Mouse (Mus musculus) adrenal gland, postnatal 14 days (tissue): ENCODE results near the gene Nit2. TPM values are rescaled to one million over a fixed set of nuclear protein-coding genes. Genes with fewer than 3 reads are reported as not detected.
"Not testable (repeated sequence)": the region's sequence is repeated elsewhere in the genome, so short reads cannot be mapped to it uniquely, and the experiment has no call there.

Experiments used
- DNase-seq: peaks from one replicate; pipeline ENCODE4 v3.0.0; 2021; ENCODE audit warnings: mixed read lengths
- long read RNA-seq, 2 experiments: library from polyadenylated mRNA; stranded (forward); transcript quantifications; one replicate each; pipeline ENCODE4 v2.0.0; 2021
- total RNA-seq: library from RNA; stranded (reverse); gene quantifications from 2 replicates; pipeline ENCODE4 v1.2.3, GENCODE M21; 2021

The Nit2 gene
- 72.4 and 79.7 TPM in 2 replicates for total RNA-seq
- long read RNA-seq, experiment 1, transcript Nit2-201 (10 exons, 1,286 nt), result major isoform, 79 of 84 reads
- long read RNA-seq, experiment 1, partial matches to known transcripts, result 4 of 84 reads
- long read RNA-seq, experiment 1, other reads (novel, unspliced or antisense), result 1 of 84 reads
- long read RNA-seq, experiment 2, transcript Nit2-201 (10 exons, 1,286 nt), result major isoform, 55 of 63 reads
- long read RNA-seq, experiment 2, partial matches to known transcripts, result 2 of 63 reads
- long read RNA-seq, experiment 2, other reads (novel, unspliced or antisense), result 6 of 63 reads

DNA sequence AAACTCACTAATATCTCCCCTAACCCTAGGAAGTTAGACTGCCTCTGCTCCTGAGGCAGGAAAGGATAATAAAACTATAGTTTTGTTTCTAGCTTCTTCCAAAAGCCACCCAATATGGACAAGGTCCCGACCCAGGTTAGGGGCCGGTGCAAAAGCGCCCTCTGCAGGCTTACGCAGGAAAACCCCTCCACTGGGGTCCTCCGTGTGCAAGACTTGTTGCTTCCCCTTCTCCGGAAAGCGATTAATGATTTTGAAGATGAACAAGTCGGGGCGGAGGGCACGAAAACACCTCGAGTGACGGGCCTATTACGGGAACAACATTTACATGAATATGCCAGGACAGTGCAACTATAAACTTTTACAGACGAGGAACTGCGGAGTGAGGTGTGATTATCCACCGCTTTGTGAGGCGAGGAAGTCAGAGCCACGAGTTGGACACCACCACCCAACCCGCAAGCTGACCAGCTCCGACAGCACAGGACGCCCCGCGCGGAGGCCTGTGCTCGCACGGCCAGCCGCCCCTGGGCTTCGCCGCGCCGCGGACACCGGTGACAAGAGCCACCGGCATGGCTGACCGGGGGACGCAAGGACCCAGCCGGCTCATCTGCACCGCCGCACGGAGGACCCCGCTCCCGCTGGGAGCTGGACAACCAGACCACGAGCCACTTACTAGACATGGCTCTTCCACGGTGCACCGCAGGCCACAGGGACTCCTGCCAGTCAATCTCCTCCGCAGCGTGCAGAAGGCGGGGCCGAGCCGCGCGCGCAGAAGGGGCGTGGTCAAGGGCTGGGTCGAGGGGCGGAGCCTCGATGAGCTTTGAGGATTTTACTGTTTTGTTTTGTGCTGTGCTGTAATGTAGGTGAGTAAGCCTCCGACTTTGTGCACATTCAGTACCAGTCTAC is at the start of gene Nit2:
Gene Nit2, minus strand, starts transcription at position 731 of the 903 bp plus-strand sequence.
- peak; percentile 98 for DNase-seq

GRCm38 (mm10) chr16:57215957-57216356 is 48.8 kb upstream of the Nit2 start:
- DNase-seq, result no peak

DNA sequence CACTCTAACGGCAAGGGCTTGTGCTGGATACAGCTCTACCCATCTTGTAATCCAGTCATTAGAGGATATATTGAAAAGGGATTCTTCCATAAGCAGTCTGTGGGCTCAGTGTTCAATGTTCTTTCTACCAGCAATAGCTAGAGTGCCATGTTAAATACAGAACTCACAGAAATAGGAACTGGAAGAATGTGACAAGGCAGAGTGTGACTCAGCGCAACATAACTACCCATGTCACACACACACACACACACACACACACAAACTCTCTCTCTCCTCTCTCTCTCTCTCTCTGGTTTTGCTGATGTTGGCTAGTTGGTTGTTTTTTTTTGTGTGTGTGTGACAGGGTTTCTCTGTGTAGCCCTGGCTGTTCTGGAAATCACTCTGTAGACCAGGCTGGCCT is 43.9 kb upstream of the Nit2 start:
- DNase-seq, result no peak

GRCm38 (mm10) chr16:57208342-57208741 is 41.2 kb upstream of the Nit2 start:
- DNase-seq, result no peak

- no peak for DNase-seq
Measured at GRCm38 (mm10) chr16:57197281-57197680, 30.1 kb upstream of the Nit2 start.

- DNase-seq, result no peak
Measured at GRCm38 (mm10) chr16:57196590-57196989, 29.4 kb upstream of the Nit2 start.

DNA sequence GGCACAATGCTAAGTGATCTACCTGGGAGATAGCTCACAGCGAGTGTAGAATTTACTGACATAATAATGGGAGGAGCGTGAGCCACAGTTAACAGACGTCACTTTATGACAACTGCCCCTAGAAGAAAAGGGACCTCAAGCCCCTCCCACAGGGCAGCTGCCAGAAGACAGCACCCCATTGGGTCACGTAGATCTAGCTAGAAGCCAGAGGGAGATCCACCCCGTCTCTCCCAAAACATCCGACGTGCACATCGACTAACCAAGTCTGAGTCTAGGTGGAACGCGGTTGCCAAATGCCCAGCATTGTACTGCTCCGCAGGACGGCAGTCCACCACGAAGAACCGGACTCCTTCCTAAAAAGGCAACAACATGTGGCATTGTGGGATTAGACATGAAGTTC is 24.1 kb upstream of the Nit2 start:
- DNase-seq, result no peak

GRCm38 (mm10) chr16:57190390-57190789 is 23.2 kb upstream of the Nit2 start:
- DNase-seq, result no peak

DNA sequence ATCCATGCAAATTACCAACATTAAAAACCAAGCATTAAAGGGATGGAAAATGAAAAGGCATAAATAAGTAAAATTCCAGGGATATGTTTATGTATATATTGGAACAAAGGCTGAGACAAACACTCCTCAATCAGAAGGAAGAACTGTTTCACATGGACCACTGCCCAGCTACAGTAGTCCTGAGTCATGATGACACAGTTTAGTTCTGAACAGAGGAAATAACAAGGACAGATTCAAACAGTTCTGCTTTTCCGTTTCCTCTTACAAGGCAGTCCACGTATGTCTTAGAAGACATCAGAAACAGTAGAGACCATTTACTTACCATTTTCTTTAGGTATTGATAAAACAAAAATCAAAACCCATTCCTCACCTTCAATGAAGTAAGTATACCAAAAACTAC is 22.4 kb upstream of the Nit2 start:
- no peak for DNase-seq

GRCm38 (mm10) chr16:57186618-57187017 is 19.5 kb upstream of the Nit2 start:
- no peak for DNase-seq

- no peak for DNase-seq
Measured at GRCm38 (mm10) chr16:57182037-57182436, 14.9 kb upstream of the Nit2 start.

DNA sequence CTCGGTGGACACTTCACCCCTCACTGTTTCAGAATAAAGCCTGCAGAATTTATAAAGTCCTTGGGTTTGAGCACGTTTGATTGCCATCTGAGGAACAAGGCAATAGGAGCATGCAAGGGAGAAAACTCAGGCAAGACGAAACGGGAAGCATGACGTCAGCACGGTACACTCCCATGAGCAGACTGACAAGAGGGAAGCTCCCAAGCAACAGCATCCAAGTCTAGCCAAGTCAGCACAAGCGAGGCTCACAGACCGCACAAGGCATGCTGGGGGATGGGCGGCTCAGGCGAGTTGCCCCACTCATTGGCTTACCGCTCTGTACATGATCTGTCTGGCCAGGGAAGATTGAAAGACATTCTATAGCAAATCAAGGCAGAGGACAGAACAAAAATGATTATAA is 14.0 kb upstream of the Nit2 start:
- DNase-seq, result no peak

DNA sequence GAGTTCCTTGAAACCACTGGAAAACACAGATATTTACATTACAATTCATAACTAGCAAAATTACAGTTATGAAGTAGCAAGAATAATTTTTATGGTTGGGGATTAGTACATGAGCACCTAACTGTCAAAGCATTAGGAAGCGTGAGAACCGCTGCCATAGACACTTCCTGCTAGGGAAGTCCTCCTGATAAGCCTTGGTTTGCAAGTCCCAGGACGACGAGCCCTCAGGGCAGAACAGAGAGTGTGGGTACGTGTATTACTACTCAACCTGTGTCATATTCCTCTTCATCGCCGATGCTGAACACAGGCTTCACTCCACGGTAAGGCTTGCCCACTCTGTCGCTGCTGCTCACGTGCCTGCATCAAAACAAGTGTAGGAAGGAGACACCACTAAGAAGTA is 10.5 kb upstream of the Nit2 start:
- no peak for DNase-seq

DNA sequence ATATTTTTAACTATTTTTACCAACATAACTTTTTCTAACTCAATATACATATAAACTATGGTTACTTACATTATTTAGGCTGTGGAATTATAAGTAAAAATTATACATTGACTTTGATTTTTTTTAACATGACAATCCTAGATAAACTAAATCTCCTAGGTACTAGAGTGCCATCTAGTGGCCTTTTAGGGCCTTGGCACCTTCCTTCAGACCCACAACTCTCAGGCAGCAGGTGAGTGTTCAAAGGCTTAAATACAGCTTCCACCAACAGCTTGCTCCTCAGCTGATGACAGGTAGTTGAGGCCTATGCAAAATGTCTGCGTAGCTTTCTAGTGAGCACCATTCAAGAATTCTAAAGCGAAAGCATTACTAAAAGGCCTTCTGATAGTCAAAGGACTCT is 10.1 kb upstream of the Nit2 start:
- peak; percentile 41 for DNase-seq

- no peak for DNase-seq
Measured at GRCm38 (mm10) chr16:57176276-57176675, 9.1 kb upstream of the Nit2 start.

GRCm38 (mm10) chr16:57175751-57176150 is 8.6 kb upstream of the Nit2 start:
- no peak for DNase-seq

DNA sequence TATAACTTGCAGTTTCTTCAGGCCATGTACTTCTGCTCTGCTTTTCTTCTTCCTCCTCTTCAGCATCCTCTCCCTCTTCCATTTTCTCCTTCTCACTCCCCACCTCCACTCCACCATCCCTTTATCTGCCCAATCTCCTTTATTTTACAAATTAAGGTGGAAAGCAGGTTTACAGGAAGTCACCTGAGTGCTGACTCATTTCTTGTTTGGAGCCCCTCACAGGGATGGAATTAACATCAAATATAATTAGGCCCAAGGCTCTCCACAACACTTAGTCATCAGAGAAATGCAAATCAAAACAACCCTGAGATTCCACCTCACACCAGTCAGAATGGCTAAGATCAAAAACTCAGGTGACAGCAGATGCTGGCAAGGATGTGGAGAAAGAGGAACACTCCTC is 7.3 kb upstream of the Nit2 start:
- DNase-seq, result not testable (repeated sequence)

DNA sequence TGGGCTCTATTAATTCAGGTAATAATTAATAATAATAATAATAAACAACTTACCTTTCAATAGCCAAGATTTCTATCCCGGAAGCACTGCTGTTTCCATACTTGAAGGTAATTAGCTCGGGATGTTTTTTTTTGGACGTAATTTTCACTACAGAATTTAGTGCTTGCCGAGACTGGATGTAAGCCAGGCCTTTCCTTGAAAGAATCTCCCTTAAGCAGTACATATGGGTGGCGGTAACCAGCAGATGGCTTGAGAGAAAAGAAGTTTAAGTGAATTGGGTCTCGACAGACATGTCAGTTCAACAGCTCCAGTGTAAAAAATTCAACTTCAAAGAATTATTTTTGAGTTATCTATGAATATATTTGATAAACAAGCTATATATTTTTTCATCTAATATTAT is 4.4 kb upstream of the Nit2 start:
- DNase-seq, result no peak

- no peak for DNase-seq
Measured at GRCm38 (mm10) chr16:57171161-57171560, 4.0 kb upstream of the Nit2 start.

DNA sequence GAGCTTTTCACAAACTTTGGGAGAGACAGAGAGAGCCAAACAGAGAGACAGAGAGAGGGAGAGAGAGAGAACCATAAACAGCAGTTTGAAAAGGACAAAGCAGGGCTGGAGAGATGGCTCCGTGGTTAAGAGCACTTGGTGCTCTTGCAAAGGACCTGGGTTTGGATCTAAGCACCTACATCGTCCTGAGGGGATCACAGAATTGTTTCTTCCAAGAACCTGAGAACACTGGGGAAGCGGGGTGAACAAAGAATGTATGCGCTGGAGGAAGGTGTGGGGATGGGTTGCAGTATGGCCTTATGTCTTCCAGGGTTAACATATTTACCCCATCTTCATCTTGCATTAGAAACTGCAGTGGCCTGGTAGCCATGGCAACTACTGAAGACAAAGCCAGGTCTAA is 1.1 kb upstream of the Nit2 start:
- no peak for DNase-seq

DNA sequence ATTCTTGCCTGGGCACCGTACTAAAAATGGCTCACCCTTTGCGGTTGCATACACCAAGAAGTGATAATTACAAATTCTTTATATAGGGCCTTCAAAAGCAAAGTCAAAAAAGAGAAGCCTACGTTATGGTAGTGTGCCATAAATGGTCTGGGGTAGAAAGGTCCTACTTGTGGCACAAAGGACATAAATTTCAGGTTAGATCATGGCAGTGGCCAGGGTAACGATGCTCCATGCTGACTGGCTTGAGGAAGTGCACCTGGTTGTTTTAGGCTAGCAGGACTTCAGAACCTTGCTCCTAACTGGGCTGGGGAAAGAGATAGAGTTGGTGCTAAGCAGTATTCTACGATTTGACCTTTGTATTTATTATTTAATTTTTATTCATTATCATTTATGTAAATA is 372 bp upstream of the Nit2 start:
- no peak for DNase-seq

DNA sequence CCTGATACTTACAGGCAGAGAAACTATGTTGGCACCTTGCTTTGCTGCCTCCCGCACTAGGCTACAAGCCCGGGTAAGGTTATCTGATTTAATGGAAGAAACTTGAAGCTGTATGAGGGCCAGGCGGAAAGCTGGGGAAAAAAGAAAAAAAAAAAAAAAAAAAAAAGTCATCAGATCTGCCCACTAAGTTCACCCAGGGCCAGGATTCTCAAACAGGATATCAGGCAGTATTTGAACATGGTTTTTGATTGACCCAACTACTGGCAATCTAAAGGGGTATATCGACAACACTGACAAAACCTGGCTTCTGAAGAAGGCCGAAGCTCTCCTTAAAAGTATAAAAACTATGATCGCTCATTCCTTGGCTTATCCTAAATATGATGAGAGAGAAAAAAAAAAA is 1.1 kb downstream of the Nit2 start:
- no peak for DNase-seq

DNA sequence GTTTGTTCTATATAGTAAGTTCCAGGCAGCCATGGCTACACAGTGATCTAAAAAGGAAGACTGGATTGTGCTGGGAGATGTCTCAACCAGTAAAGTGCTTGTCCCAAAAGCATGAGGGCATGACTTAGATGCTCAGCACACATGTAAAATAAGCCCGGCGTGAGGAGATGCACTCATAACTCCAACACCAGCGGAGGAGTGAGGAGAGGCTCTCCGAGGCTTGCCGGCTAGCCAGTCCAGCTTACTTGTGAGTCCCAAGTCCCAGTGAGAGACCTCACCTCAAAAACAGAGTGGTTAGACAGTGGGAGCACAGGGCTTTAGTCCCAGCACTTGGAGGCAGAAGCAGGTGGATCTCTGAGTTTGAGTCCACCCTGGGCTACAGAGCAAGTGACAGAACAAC is 2.0 kb downstream of the Nit2 start:
- DNase-seq, result no peak

- no peak for DNase-seq
Measured at GRCm38 (mm10) chr16:57163694-57164093, 3.4 kb downstream of the Nit2 start.
